Mouse (Mus musculus) erythroblast, embryonic 14.5 days (primary cell): ENCODE measurements around the gene Afm.

Experiments used
- GATA1 ChIP-seq: IDR thresholded peaks from 2 replicates; pipeline ENCODE4 v1.6.1; 2012; ENCODE audit warnings: low read length, inconsistent platforms, mixed read lengths
- TAL1 ChIP-seq: IDR thresholded peaks from 3 replicates; pipeline ENCODE4 v1.6.1; 2012; ENCODE audit warnings: low read length, inconsistent platforms, mixed read lengths

- TF ChIP-seq TAL1 (no peak), GATA1 (no peak)
Measured at GRCm38 (mm10) chr5:90485597-90485996, 33.1 kb upstream of the Afm start.
